Mouse (Mus musculus): ENCODE results near the gene Nubpl.

The Nubpl gene

GRCm38 (mm10) chr12:52247438-52247837, 149.9 kb downstream of the Nubpl start:
- DNase-seq (ENCODE audit: low spot score), result no peak

DNA sequence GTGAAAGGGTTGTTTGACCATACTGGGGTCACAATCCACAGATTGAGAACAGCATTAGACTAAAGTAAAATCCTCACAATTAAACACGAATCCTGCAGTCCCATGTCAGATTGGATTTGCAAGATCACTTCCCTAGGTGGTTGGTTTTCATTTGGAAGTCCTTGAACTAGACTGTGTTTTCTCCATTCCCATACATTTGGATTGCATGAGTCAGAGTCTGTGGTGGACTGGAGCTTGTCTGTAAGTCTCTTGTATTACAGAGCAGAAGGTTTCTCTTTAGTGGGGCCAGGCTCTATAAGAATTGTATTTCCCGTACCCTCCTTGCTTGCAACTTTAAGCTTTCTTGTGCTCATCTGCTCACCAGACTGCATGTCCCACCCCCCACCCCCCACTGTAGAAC, 151.0 kb downstream of the Nubpl start:
- no peak for DNase-seq (ENCODE audit: low spot score)

- no peak for DNase-seq (ENCODE audit: low spot score)
Measured at GRCm38 (mm10) chr12:52254089-52254488, 156.6 kb downstream of the Nubpl start.

- no peak for DNase-seq (ENCODE audit: low spot score)
Measured at GRCm38 (mm10) chr12:52268131-52268530, 170.6 kb downstream of the Nubpl start.

- DNase-seq (ENCODE audit: low spot score), result no peak
Measured at GRCm38 (mm10) chr12:52272828-52273227, 175.3 kb downstream of the Nubpl start.

DNA sequence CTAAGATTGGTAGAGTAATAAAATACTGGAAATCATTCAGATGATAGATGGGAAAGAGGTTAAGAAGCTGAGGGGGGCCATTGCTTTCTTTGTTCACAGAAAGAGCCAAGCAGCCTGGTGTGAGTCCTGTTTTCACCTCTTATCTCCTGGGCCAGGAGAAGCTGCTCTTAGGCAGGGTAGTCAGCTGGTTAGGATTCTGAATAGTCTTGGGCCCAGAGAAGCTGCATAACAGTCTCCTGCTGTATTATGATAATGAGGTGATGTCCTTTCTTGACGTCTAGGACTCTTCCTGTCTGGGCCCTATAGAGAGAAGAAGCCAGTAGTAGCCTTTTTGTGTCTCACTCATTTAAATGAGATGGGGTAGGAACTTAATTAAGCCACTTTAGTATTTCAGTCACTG, 178.8 kb downstream of the Nubpl start:
- no peak for DNase-seq (ENCODE audit: low spot score)

GRCm38 (mm10) chr12:52281232-52281631, 183.7 kb downstream of the Nubpl start:
- no peak for DNase-seq (ENCODE audit: low spot score)

DNA sequence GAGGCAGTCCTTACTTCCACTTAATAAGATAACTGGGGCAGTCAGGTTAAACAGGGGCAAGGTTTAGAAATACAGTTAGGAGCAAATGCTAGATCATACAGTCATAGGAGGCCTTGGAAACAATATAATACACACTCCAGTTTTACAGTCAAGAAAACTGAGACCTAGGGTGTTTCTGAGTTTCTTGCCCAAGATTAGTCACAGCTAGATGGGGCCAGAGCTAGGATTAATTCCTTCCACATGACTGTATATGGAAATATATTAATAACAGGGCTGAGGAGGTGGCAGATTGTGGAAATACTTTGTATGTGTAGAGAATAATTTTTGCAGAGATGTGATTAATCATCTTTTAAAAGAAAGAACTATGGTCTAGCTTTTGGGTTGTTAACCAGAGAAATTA, 186.9 kb downstream of the Nubpl start:
- DNase-seq (ENCODE audit: low spot score), result no peak

GRCm38 (mm10) chr12:52286802-52287201, 189.3 kb downstream of the Nubpl start:
- no peak for DNase-seq (ENCODE audit: low spot score)

DNA sequence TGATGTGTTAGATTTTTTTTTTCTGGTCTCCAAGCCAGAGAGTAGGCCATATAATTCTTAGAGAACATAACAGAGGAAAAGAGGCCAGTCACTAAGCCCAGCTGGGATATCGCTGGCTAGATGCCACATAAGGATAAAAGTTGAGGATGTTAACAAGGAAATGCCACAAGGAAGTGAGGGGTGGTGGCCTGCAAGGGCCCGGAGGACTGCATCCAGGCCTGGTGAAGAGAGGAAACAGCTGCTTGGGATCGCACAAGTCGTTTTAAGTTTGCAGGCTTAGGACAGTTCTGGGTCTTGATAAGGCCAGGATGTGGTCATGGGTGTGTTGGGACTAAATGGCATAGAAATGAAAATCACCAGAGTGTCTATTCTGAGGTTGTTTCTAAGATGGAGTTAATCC, 191.0 kb downstream of the Nubpl start:
- DNase-seq (ENCODE audit: low spot score), result no peak

DNA sequence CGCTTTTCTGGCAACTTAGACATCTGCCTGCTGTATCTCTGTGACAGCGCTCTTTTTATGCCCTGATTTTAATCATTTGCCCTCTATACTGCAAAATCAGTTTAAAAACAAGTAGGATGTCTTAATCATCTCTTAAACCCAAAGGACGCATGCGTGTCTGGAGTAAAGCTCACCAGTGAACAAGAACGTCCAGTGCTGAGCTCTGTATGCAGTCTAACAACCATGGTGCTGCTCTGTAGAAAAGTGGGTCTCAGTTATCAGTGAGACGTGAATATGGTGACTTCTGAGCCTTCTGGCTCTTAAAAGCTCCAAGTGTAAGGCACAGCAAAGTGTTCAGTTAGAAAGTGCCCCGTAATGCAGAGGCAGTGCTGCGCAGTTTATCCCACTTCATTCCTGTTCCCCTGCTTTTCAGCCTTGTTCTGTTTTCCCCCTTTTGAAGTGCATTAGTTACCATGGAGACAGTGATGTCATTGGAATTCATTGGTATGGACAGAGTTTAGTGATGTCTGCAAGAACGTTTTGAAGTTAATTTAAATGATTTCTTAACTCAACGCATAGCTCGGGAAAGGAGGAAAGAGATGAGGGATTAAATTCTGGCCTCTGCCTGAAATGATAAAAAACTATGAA, 191.5 kb downstream of the Nubpl start:
- no peak for DNase-seq (ENCODE audit: low spot score)

DNA sequence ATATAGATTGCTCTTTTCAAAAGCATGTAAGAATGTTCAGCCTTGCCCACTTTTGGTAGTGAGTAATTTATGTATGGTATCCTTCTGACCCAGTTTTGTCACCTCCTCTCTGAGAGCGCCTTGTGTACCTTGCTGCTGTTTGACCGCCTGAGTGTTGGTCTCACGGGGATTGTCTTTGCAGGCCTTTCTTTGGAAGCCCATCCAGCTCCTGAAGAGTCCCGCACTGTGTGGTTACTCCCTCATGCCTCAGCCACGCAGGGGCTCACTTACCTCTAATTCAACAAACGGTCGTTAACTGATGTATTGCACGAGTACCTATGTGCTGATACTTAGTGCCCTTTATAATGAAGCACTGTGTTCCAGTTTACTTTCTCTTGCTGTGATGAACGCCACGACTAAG, 192.1 kb downstream of the Nubpl start:
- DNase-seq (ENCODE audit: low spot score), result no peak

DNA sequence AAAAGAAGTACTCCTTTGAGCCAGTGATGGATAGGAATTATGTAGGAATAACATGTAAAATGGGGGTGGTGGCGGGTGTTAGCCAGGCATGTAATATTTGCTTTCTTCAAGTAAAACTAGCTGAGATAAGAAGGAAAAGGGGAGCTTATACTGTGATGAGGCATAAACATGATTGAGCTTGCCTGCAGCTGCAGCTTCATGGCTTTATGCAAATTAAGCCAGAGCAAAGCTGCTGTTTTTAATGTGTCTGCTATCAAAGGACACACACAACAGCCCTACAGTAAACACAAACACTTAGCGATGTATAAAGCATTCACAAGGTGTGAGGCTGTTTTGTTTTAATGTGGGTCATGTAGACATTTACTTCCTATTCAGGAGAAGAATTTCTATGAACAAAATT, 196.4 kb downstream of the Nubpl start:
- DNase-seq (ENCODE audit: low spot score), result no peak

DNA sequence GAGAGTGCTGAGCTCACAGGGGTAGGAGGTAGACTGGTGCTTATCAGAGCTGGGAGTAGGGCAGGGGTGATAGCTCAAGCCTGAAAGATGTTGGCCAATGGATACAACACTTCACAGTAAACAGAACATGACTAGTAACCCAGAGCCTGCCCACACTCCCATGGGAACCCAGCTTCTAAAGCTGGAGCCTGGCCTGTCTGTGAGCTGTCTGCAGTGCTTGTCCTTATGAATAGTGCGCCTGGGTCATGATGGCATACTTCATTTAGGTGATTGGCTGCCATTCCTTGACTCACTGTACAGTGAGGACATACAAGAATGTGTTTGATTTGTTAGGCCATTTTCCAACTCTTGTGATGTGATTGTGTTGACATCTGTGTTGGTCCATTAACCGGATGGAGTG, 200.5 kb downstream of the Nubpl start:
- no peak for DNase-seq (ENCODE audit: low spot score)

DNA sequence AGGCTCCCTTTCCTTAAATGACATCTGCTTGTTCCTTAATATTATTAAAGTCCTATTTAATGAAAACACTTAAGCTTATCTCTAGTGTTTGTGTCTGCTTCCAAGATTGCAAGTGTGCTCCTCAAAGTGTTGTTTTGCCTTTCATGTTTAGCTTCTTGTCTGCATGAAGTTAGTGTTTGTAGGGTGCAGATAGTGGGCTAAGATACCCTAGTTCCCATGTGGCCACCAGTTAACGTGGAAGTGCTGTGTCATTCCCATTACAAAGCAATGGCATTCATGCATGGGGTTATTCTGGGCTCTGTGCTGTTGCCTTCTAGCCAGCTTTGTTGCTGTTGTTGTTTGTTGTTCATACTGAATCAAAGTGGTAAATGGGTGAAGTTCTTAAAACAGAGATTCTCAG, 201.1 kb downstream of the Nubpl start:
- no peak for DNase-seq (ENCODE audit: low spot score)

GRCm38 (mm10) chr12:52302961-52303360, 205.4 kb downstream of the Nubpl start:
- no peak for DNase-seq (ENCODE audit: low spot score)

DNA sequence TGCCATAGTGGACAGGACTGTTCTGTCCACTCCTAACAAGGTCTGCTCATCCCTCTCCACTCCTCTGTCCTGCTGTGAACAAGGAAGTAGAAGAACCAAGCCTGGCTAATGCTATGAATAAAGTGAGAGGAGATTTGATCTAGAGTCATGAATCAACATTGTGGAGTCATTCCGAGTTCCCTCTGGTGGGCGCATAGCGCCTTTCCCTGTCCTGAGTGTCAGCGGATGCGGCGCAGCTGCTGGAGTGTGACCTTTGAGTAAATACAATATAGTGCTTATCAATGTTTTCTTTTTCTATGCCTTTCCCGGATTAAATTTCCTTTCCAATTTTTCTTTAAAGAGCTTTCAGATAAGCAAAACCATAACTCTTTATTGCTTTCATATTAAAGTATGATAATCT, 208.8 kb downstream of the Nubpl start:
- DNase-seq (ENCODE audit: low spot score), result no peak

DNA sequence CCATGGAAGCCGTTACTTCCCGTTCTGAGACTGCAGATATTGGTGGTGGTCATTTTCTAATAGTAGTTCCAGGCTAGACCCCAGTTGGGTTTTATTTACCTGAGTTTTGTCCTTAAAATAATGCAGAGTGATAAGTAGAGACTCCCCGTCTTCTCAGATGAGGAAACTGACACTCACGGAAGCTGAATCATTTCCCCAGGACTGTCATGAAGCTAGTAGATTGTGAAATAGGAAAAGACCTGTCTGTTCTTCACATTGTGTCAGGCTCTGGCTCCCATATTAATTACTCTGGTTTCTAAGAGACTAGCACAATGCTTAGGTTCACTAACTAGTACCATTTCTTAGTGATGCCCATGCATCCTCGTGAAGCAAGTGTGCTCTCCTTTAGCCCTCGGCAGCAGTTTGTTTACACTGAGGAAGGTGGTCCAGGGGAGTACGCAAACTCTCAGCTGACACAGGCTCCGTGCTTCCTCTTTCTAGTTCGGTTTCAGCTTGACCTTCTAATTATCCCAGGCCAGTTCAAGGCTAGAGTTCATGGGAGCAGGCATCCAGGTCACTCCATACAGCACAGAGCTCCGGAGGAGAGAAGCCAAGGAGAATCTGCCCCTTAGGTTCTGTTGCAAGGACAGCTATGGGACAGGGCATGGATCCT, 209.9 kb downstream of the Nubpl start:
- DNase-seq (ENCODE audit: low spot score), result no peak

DNA sequence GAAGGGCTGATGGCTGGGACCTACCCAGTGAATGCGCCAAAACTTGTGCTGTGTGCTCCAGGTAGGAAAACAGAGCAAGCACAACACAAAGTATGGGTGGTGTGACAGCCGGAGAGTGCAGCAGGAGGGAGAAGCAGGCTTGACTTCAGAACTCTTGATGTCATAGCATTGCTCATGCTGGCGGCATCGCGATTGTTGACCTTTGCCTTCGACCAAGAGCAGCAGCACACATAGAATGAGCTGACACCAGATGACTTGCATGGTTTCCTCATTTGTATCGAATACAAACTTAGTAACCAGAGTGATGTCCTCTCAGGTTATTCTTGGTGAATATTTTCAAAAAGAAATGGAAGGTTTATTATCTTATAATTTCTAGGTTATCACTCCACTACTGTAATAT, 211.1 kb downstream of the Nubpl start:
- no peak for DNase-seq (ENCODE audit: low spot score)

DNA sequence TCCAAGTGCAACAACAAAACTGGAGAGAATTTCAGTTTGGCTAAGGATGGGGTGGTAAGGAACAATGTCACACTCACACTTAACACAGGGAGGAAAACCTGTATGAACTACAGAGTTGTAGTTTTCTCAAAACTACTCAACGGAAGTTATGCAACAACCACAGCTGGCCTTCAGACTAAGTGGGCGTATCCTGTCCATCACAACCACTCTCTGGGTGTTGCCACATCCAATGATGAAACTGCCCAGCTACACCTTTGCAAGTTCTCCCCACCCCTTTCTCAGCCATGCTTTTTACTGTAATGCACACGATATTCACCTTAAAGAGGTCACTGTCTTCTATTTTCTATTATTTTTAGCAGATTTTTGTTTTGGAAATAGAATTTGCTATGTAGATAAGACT, 217.3 kb downstream of the Nubpl start:
- no peak for DNase-seq (ENCODE audit: low spot score)

GRCm38 (mm10) chr12:52317635-52318034, 220.1 kb downstream of the Nubpl start:
- DNase-seq (ENCODE audit: low spot score), result no peak

DNA sequence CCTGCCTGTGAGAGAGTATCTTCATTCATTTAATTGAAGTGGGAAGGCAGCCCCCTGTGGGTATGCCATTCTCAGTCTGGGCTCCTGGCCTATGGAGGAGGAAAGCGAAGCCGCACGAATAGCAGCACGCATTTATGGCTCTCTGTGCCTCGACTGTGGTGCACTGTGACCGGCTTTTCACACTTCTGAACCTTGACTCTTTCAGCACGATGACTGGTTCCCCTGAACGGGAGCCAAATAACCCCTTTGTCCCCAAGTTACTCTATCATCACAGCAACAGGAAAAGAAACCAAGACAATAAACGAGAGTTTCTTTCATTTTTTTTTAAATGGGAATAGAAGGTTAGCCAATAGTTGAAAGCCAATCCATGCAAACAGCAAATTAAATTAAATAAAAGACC, 220.9 kb downstream of the Nubpl start:
- no peak for DNase-seq (ENCODE audit: low spot score)

- DNase-seq (ENCODE audit: low spot score), result no peak
Measured at GRCm38 (mm10) chr12:52319156-52319555, 221.6 kb downstream of the Nubpl start.

- no peak for DNase-seq (ENCODE audit: low spot score)
Measured at GRCm38 (mm10) chr12:52328488-52328887, 231.0 kb downstream of the Nubpl start.

Data from urinary bladder, postnatal 25 days (tissue).